Mouse (Mus musculus) c-Kit-positive CD71-positive TER-119-negative erythroid progenitor cells, embryonic 14.5 days (primary cell): ENCODE data around the gene Crisp4.

ENCODE experiments used
- DNase-seq: peaks from one replicate; pipeline ENCODE4 v3.0.0-alpha.2; 2013; ENCODE audit warnings: low read depth

The Crisp4 gene

DNA sequence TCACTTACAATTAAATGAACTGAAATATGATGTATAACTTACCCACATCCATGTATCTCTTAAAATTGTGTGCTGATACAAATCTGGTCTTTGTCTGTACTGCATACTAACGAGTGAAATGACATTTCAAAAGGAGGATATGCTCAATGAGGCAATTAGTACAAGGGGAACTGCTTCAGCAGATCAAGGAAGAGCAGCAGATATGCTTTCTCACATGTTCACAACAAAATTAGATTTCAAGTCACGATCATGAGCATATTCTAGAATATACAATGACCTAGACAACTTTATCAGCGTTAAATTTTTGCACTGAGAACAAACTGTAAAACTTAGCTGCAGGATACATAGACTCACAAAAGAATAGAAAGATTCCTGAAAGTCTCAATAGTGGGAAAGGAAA lies at the start of gene Crisp4:
TSS of gene Crisp4 (minus strand) at position 101 of the 400 bp plus-strand sequence.
- DNase-seq: no peak

DNA sequence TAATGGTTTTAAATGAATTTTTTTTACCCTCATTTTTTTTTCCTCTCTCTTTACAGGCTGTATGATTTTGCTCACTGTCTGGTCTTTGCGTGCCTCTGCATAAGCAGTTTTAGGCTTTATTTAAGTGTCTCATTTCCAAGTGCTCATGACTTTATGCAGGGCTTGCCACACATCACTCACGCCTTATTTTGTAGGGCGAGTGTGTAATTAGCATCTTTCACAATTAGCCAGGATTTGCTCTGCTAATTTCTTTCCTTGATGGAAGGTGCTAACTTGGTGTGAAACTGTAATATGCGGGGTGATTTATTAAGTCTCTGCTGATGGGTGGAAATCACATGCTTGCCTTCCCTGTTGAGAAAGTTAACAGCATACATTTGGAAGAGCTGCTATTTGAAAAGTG lies 46.0 kb upstream of the Crisp4 start:
- no peak for DNase-seq

DNA sequence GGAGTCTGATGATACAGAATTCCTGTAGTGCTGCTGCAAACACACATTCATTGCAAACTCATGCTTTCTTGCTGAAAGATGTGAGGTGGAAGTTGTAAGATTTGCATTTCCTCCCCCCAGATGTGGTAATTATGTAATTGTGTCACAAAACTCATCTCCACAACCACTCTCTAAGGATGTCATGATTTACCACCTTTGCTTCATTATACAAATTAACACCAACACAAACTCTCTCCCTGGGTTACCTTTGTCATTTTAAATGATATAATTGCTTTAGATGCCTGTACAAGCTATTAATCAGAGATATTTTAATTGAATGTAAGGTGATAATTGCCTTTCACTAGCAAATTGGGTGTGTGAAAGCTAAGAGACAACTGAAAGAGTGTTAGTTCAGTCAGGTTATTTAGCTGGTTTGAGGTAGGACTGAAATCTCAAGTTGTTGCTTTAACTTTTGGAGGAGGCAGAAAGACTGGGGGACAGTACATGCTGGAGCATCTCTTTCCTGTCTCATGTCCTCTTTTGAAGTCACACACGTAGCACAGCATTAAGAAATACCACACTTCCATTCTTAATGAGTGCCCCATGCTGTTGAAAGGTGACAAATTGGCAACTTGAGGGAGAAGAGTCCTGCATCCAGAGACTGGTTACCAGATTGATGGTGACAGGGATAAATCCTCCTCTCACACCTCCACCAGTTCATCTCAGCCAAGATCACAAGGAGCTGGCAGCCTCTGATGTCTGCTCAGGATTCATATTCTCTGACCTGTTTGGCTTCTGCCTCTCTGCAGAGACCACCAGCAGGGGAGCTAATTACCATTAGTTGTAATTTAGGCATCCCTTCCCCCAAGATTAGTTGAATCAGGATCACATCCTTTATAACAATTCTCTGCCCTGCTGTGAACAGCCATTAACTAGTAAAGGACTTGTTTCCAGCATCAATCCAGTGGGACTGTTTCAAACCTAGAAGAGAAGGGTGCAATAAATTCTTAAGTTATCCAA lies 45.3 kb upstream of the Crisp4 start:
- no peak for DNase-seq

GRCm38 (mm10) chr1:18181167-18181566 lies 35.5 kb upstream of the Crisp4 start:
- DNase-seq: no peak

- no peak for DNase-seq
These were observed 24.9 kb upstream of the Crisp4 start for GRCm38 (mm10) chr1:18170573-18170972.

DNA sequence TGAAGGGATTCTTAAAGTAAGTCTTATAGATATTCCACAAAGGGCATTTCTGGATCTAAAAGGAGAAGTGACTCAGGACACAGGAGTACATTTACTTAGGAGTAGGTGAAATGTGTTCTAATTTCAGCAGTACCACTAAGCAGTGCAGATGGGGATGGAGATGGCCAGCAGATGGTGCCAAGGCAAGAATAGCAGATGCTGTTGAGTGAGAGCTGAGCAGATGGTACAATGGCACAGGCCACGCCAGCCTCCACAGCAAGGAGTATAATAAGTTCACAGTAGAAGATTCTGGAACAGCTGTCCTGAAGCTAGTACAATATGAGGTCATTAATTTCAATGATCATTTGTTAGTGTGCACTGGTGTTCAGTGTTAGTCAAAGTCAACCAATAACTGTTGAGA lies 22.6 kb upstream of the Crisp4 start:
- DNase-seq: no peak

GRCm38 (mm10) chr1:18159082-18159481 lies 13.4 kb upstream of the Crisp4 start:
- no peak for DNase-seq

DNA sequence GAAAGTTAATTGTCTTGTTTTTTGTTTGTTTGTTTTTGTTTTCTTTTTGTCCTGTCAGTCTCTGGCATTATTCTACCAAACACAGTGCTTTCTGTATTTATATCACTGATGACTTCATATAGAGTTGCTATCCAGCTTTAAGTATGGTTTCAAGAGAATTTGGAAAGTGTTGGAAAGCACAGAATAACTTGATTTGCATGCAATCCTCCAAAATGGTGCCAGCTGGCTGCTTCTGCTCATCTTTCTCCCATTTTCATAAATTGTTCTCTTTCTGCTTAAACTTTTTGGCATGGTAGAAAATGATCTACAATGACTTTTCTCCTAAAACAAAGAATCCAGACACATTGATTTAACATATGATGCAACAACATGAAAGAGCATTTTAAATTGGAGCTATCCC lies 2.5 kb upstream of the Crisp4 start:
- no peak for DNase-seq

DNA sequence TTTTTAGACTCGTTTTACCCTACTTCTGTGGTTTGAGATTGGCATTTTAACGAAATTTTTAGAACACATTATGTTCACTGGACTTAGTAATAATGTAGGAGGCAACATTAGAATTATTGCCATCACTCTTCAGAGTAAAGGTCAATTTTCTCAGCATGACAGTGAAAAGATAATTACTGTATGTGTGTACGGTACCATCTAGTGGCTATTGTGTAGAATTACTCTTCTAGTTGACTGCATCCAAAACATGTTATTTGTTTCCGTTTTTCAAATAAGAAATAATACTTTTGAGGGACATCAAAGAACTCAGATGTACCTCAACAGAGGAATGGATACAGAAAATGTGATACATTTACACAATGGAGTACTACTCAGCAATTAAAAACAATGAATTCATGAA lies 14.0 kb downstream of the Crisp4 start:
- no peak for DNase-seq

GRCm38 (mm10) chr1:18129983-18130382 lies 15.7 kb downstream of the Crisp4 start:
- no peak for DNase-seq

DNA sequence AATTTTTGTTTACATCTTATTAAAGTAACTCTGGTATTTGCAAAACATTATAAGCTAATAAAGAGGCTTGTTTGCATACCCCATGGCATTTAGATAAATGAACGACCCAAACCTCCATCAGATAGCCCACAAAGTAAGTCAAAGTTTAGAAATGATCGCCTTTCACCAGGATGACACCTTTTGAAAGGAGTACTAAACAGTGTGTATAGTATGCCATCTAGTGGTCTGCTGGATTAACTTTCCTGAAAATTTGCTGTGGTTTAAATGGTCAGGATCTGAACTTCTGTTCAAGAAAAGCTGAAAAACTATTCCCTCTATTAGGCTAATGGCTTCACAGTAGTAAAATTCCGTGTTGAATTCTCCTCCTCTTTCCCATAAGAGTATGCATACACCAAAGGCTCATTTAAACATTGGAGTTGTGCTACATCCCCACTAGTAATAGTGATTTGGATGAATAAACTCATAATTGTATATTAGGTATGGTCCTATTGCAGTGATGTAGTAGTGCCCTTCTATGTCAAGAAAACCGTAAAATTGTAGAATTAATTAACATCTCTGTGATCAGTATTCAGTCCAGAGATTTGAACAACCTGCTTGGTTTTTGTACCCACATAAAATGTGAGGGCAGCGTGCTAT lies 38.9 kb downstream of the Crisp4 start:
- no peak for DNase-seq

DNA sequence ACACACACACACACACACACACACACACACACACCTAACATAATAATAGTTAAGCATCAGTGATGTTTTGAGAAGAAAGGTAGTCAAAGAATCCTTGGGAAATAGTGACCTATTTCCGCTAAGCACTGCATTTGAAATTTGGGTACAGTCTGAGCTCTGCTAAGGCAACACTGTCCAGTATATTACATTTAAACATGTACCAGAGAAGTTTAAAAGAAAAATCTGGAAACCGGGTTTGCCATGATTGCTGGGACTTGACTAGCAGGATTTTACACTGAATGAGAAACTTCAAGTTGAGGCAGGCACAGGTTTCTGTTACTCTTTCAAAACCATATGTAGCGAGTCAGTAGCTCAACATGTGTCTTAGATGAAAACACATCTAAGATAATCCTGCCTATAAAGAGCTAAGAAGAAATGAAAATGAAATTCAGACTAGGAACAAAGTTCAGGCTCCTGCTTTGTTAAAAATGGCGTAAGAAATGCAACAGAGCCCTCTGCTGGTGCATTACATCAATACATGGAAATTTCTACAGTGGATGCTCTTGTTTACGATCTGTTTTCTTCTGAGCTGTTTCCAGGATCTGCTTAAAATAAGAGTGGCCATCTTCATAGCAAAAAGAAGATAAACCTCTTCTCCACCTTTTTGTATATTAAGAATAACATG lies 39.7 kb downstream of the Crisp4 start:
- no peak for DNase-seq

GRCm38 (mm10) chr1:18105029-18105865 lies 40.5 kb downstream of the Crisp4 start:
- DNase-seq: no peak
